Mouse (Mus musculus) cerebellum, postnatal 14 days (tissue): ENCODE measurements around the gene 5730522E02Rik.
A peak's percentile ranks its signal among the peaks of the same experiment; 100 is the strongest.

Experiments used
- DNase-seq, 2 experiments: peaks; one replicate each; pipeline ENCODE4 v3.0.0; 2021; ENCODE audit warnings: mixed read lengths in 2 of 2

5730522E02Rik gene

GRCm38 (mm10) chr11:25772231-25772630 lies 438.3 kb downstream of the 5730522E02Rik start:
- no peak for DNase-seq

GRCm38 (mm10) chr11:25770991-25771568 lies 439.5 kb downstream of the 5730522E02Rik start:
- no peak for DNase-seq

- DNase-seq = no peak
Observed at GRCm38 (mm10) chr11:25767584-25768333, 442.8 kb downstream of the 5730522E02Rik start.

GRCm38 (mm10) chr11:25753156-25753899 lies 457.2 kb downstream of the 5730522E02Rik start:
- no peak for DNase-seq

GRCm38 (mm10) chr11:25752418-25752817 lies 458.1 kb downstream of the 5730522E02Rik start:
- no peak for DNase-seq

- no peak for DNase-seq
Observed at GRCm38 (mm10) chr11:25747098-25747862, 463.3 kb downstream of the 5730522E02Rik start.

GRCm38 (mm10) chr11:25743664-25744063 lies 466.9 kb downstream of the 5730522E02Rik start:
- DNase-seq = no peak

- DNase-seq = no peak
Observed at GRCm38 (mm10) chr11:25737255-25737654, 473.3 kb downstream of the 5730522E02Rik start.

GRCm38 (mm10) chr11:25729476-25729875 lies 481.1 kb downstream of the 5730522E02Rik start:
- no peak for DNase-seq

GRCm38 (mm10) chr11:25715447-25716321 lies 494.9 kb downstream of the 5730522E02Rik start:
- peak; percentile 54 to 55 for DNase-seq

GRCm38 (mm10) chr11:25710559-25710958 lies 500.0 kb downstream of the 5730522E02Rik start:
- no peak for DNase-seq

GRCm38 (mm10) chr11:25709892-25710291 lies 500.7 kb downstream of the 5730522E02Rik start:
- peak; percentile 57 to 74 for DNase-seq

- DNase-seq = peak; percentile 8 to 15
Observed at GRCm38 (mm10) chr11:25704332-25705168, 506.0 kb downstream of the 5730522E02Rik start.

GRCm38 (mm10) chr11:25702791-25703190 lies 507.8 kb downstream of the 5730522E02Rik start:
- no peak for DNase-seq

- DNase-seq = peak; percentile 9 to 18
Observed at GRCm38 (mm10) chr11:25697508-25698193, 512.9 kb downstream of the 5730522E02Rik start.

- DNase-seq = no peak
Observed at GRCm38 (mm10) chr11:25696168-25696567, 514.4 kb downstream of the 5730522E02Rik start.

GRCm38 (mm10) chr11:25684731-25685130 lies 525.8 kb downstream of the 5730522E02Rik start:
- peak; percentile 40 to 59 for DNase-seq

GRCm38 (mm10) chr11:25679856-25680255 lies 530.7 kb downstream of the 5730522E02Rik start:
- DNase-seq = no peak

- no peak for DNase-seq
Observed at GRCm38 (mm10) chr11:25674194-25674593, 536.4 kb downstream of the 5730522E02Rik start.

GRCm38 (mm10) chr11:25670018-25670417 lies 540.5 kb downstream of the 5730522E02Rik start:
- no peak for DNase-seq
